Mouse (Mus musculus): ENCODE measurements at regions not wholly inside any gene's neighbourhood (a gene's known extent, or its start where the extent isn't known, plus 50 kb on each side); places are given as distances from the start of the nearest gene placed in this dataset.

DNA sequence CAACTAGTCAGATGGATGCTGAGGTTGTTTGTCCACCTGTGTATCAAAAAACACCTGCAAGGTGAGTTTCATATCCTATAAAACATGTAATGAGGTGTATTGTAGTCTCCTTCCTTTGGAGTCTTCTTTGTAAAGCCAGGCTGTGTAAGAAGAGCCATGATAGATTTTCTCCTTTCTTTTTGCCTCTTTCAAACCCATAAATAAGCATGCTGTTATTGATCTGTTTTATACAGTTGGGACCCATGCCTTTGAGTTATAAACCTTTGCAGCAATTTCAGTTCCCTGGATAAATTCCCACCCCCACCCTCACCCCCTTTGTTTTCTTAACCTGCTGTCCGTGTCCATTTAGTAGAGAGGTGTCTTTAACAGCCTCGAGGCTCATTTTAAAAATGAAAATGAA is 131.0 kb upstream of the Rgs17 start:
- no peak for DNase-seq

DNA sequence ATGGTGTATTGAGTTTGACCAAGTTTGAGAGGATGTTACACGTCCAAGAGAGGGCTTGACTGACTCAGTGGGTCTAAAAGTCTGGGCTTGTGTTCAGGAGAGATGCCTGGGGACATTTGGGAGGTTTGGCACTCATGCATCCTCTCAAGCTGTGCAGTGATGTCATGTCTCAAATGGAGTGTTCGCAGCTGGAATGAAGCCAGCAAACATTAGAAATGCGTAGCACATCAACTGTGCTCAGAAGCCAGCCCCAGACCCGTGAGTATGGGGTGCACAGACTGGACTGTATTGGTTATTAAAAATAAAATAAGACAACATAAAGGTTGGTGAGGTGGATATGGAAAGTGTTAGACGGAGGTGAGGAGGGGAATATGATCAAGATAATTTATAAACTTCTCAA is 121.2 kb upstream of the Rgs17 start:
- DNase-seq, result peak; percentile 9 to 16

DNA sequence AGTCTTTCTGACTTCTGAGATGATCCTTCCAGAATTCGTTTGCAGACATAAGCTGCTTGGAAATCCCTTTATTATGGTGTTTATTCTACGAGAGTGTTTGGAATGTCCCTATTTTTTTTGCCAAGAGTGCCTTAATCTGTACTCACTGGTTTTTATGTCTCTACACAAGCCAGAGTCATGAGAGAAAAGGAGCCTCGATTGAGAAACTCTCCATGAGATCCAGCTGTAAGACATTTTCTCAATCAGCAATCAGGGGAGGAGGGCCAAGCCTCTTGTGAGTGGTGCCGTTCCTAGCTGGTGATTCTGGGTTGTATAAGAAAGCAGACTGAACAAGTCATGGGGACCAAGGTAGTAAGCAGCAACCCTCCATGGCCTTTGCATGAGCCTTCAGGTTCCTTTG is 117.6 kb upstream of the Rgs17 start:
- DNase-seq, result no peak

DNA sequence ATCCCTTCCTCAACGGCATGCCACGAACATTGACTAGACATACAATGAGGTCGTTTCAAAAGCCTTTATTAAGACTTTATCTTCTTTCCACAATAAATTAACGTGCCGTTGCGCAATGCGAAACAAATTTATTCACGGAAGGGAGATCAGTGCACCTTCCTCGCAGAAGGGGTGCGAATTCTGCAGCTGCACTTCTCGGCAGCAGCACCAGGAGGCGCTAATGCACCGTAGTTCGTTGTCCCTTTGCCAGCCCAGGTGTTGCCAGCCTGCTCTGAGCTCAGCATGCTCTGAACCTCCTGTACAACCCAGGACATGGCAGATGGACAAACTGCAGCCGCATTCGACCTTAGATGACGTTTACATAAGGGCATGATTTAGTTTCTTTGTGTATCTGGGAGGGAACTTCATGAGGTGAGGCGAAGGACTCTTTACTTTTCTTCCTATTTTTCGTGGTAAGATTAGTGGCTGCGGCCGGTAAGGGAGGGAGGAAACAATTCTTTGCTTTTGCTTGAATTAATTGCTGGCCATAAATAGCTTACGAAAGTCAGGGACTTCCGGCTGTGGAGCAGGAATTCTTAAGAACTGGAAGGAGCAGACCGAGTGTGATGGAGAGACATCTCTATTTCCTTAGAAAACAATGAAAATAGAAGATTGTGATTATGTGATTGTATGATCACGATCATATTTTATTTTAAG is 113.7 kb upstream of the Rgs17 start:
- peak; percentile 93 to 96 for DNase-seq

DNA sequence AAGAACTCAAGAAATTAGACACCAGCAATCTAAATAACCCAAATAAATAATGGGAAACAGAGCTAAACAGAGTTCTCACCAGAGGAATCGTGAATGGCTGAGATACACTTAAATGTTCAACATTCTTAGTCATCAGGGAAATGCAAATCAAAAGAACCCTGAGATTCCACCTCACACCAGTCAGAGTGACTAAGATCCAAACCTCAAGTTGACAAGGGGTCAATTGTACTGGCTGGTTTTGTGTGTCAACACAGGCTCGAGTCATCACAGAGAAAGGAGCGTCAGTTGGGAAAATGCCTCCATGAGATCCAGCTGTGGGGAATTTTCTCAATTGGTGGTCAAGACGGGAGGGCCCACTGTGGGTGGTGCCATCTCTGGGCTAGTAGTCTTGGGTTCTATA is 110.3 kb upstream of the Rgs17 start:
- DNase-seq, result no peak

DNA sequence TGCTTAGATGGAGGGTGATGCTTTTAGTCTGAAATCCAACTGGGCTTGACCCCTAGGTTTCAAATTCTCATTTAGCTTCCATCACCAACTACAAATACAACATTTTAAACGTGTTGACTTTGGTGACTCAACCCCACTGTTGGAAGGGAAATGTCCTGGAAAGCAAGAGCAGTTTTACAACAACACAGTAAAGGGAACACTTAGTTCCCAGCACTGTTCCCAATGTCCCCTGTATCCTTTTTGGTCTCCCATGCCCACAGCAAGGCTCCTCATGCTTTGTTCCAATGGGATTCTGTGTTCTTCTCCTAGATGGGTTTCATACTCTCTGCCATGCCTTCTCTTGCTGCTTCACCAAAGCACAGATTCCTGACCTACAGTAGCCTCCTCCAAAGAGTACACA is 105.4 kb upstream of the Rgs17 start:
- DNase-seq, result no peak

DNA sequence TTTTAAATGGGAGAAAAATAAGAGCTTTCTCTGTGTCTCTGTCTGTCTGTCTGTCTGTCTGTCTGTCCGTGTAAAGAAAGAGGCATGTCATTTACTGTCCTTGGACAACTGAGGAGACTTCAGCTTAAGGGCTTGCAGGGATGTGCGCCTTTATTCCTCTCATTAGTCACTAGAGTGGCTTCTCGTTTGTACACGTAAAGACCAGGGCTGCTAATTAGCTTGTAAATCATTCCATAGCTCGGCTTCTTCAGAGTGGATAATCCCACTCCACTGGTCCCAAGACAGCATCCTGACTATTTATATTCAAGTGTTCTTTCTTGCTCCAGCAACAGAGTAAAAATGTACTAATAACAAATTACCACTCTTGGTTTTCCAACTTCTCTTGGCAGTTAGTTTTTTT is 104.1 kb upstream of the Rgs17 start:
- no peak for DNase-seq

DNA sequence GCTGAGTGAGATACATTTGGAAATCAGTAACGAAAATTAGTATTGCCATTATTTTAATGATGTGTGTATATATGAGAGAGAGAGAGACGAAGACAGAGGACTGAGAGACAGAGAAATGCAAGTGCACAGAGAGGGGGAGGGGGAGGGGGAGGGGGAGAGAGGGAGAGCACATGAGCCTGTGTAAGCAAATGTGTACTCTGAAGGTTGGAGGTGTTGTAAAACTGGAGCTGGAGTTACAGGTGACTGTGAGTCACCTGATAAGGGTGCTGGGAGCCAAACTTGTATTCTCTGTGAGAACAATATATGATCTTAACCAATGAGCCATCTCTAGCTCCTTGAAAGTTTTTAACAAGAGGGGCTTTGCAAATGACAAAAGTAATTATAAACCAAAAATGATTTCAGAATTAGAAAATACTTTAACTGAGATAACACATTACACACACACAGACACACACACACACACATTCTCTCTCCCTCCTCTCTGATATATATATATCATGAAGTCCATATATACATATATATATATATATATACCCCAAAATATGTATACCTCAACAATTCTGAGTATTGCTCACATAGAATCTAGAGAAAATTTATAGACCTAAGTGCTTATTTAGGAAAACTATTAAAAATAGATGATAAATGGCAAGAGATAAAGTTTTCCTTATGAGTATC is 100.5 kb upstream of the Rgs17 start:
- no peak for DNase-seq

DNA sequence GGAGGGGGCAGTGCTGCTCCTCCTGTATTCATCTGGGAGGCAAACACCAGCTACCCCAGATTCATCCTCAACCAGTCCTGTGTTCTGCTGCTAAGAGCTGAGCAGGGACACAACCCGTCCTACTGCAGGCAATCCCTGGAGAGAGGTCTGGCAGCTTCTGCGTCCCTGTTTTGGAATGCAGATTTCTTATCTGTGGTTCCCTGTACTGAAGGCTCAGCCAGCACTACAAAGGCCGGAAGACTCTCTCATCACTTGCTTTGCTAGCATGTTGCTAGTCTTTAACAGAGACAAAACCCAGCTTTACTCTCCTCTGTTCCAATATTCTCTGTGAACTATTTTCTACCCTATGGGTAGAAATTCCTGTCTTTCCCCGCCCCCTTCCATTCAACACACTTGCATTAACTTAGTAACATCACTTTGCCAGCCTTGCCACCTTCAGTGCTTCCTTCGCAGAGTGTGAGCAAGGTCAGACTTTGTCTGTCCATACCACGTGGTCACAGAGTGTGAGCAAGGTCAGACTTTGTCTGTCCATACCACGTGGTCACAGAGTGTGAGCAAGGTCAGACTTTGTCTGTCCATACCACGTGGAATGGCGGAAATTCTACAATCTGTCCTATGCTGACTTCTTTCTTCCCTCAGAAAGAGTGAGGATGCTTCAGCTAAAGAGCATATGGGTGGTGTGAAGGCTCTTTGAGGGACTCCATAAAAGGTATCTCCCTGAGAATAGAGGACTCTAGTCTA is 98.9 kb upstream of the Rgs17 start:
- no peak for DNase-seq

DNA sequence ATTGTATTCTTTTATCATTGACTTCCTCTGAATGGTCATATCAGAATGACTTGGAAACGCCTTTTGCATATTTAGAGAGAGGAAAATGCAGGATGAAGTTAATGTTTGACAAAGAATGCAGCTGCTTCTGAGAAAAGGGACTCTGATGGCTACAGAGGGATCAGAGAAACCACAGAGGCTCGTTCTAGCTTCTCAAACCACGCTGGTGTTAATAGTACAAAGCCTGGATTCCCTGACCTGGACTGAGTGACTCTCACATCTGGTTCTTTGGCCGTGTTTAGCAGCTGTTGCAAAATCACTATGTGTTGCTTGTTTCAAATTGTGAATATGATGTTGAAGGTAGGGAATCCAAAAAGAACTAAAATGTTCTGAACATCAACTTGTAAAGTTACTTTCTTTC is 91.5 kb upstream of the Rgs17 start:
- no peak for DNase-seq

DNA sequence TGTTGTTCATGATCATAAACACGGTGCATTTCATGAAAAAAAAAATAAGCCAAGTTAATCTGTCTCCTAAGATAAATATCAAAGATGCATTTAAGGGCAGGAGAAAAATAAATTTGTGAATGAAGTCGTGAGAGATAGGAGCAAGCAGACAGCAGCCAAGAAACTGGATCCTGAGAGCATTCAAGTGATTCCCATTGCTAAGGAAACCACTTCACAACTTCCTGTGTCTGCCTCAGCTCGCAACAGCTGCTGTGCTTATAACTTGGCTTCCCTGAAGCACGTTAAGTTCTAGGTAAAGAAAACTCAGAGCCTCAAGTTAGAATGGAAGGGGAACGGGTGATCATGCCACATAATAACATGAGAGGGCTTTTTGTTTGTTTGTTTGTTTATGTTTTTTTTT is 89.3 kb upstream of the Rgs17 start:
- DNase-seq, result no peak

DNA sequence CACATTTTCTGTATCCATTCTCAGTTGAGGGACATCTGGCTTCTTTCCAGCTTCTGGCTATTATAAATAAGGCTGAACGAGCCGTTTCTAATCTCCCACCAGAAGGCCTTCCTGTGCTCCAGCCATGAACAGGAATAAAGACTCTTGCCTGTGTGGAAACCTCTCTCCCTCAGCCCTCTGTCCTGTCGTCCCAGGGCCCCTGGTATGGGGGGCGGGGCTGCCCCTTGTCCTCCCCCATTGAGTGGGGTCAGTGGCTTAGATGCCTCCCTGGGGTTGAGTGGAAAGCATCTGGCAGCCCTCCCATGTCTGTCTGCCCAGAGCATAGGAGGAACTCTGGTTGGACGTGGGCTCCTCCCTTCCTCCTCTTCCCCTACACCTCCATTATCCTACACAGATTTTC is 88.8 kb upstream of the Rgs17 start:
- DNase-seq, result no peak

DNA sequence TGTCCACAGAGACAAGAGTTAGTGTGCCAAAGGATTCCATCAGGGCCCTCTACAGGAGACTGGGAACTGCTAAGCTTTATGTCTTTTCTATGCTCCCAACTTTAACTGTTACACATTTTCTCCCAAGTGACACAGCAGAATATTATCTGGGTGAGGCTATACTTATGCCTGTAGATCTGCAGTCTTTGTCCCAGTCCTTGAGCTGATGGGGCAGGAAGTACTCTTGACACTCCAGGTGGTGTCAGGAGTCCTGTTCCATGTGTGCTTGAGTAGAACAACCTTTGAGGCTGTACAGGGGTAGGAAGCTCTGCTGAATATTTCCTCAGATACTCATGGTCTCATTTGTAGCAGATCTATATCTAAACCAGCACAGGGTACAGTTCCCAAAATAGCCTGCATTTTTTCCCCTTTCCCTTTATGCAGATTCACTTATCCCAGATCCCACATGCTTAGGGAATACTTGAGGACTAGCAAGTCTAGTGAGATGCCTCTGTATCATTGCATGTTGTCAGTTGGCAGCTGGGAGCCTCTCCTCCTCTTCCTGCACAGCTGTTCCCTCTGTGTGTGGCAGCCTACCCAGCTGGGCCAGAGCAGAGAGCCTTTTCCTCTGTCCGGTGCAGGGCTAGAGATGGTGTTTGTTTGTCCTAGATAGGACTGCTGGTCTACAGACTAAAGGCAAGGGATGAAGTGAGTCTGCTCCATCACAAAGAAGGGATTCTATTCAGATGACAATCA is 85.2 kb upstream of the Rgs17 start:
- DNase-seq, result peak in 1 of 2 experiments; percentile 6

DNA sequence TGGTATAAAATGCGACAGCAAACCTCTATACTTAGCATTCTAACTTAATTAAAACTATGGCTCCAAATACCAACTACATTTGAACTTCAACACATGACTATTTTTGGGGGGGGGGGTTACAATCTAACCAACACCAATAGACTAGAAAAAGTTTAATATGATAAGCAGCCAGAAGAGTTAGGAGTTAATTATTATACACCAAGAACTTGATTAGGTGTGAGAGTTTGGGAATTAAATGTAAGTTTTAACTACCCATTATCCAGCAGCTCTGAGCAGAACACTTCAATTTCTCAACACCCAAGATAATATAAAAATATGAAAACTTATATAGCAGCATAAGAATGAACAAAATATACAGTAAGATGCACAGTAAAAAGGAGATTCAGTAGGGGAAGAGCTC is 59.2 kb upstream of the Rgs17 start:
- no peak for DNase-seq

DNA sequence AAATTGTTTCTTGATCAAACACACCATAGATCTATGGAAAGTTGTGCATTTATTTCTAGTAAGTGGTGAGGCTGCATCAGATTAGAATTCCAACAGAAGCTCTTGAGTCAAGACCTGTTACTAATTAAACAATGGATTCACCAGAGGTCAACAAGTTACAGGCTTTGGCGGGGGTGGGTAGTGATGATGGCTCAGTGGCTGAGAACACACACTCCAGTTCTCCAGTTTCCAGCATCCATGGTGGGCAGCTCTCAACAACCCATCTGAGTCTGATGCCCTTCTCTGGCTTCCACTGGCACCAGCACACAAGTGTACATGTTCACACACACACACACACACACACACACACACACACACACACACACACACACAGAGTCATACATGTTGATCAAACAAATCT is 56.3 kb upstream of the Rgs17 start:
- DNase-seq, result no peak

All from cerebellum, postnatal 10 days (tissue).